Mouse (Mus musculus) T-helper 1 cell (primary cell): ENCODE data around the gene Cttn.

ENCODE experiments used
- in situ Hi-C: fragments of 300-600 bp; cut with MboI, MseI; formaldehyde crosslinking; loops from one replicate; pipeline ENCODE4 v1.15.1; 2025; ENCODE audit warnings: high pct_unique_total_duplicates

Cttn gene

DNA sequence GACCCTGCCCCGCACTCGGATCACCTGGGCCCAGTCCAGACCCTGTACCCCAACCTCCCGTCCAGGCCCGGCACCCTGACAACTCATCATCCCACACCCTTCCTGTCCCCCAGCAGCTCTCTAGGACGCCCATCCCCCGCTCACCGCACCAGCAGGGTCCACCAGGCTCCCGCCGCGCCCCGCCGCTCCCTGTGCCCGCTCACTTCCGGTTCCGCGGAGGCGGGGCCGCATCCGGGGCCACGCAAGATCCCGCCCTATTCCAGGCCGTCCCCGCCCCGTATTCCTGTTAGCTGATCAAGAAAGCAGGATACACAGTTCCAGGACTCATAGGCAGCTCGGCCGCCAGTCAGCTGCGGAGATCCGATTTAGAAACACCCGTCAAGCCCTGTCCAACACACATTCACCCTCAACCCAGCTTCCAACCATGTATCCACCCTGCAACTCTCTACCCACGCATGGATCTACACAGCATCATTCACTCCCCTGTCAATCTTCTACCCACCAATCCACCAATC lies at the start of gene Cttn:
Gene Cttn (minus strand): TSS at position 465 of the 515 bp plus-strand sequence.
- in situ Hi-C loops, result no loop called here

DNA sequence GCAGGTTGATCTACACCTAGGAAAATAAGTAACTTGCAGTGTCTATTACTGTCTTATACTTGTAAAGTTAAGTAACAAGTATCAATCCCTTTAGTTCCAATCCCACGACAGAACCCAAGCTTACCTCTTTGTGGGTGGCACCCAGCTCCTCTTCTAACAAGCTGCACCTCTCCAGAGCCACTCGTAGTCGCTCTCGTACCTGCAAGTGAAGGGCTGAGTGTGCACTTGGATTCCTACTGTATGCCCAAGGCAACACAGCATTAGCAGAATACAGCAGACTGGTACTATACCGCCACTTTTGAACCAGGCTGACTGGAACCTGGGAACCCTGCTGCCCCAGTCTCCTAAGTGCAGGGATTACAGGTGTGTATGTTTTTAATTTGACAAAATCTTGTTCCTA lies 49.0 kb upstream of the Cttn start:
- in situ Hi-C loops, result no loop called here

DNA sequence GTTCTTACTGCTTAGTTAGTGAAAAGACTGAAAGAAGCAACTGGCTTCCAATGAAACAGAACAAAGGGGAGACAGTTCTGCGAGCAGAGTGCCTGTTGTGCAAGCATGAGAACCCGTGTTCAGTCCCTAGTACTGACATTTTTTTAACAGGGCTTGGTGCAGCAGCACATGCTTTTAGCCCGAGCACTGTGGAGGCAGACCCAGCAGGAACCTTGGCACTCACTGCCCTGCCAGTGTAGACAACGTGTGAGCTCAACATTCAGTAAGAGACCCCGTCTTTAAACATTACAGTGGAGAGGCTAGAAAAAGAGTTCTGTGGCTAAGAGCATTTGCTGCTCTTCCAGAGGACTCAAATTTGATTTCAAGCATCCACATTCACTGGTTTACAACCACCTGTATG lies 45.9 kb upstream of the Cttn start:
- in situ Hi-C loops, result no loop called here

DNA sequence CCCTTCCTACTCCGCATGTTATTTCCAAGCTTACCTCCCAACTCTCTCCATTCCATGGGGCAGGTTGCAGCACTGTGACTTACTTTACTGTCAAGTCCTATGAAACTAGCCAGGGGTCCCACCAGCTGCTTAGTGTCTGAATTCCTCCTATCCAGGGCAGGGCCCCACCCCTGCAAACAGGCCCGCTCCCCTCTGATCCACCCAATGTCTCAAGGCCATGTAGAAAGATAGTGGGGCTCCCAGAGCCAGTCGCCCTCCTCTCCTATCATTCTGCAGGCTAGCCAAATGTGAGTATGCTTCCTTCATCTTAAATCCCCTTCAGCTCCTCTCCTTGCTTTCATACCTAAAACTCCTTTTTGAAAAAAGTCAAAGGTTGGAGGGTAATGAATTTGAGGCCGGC lies 38.3 kb upstream of the Cttn start:
- in situ Hi-C loops, result no loop called here

DNA sequence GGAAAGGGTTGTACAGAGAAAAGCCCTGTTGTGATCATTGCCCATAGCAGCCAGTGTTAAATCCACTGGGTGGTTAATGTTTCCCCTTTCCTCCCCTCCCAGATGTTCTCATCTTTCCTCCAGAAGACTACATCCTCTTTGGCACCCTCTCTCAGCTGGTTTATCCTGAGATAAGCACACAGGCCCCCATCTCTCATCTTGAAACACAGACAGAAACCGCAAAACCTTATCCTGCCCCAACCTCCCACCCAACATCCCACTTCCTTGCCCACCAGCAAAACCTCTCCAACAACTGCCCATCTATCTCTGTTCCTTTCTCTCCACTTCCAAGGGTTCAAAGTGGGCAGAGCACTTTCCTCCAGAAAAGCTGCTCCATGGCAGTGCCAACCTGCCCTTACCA lies 36.0 kb upstream of the Cttn start:
- in situ Hi-C loops, result no loop called here

DNA sequence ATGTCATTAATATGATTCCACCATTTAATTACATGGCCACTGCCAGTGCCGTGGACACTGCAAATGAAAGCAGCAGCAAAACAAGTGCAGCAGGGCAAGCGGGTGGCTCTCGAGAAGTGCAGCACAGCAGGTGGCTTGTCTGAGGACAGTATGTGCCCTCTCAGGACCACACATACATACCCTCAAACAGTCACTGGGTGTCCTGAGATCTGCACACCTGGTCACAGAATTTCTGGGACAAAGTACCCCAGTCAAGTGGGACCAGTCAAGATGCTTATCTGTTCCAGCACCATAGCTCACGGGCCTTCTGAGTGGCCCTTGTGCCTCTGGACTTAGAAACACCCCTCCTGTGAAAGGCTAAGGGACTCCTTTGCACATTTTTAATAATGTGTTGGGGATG lies 33.1 kb upstream of the Cttn start:
- in situ Hi-C loops, result no loop called here

DNA sequence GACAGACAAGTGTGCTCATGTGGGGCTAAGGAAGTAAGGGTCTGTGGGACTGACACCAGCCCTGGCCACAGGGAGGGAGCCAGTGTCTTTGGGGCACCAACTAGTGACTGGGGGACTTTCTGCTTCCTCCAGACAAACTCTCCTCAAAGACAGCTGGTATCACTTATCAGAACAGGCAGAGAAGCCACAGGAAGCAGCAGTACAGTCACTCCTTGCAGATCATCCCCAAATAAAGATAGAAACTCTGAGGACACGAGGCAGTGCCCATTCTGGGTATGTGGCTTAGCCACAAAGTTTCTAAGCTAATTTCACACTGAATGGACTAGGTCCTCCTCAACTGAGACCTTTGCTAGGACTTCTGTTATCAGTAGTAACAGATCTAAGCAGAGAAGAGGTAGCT lies 22.1 kb upstream of the Cttn start:
- in situ Hi-C loops, result no loop called here

DNA sequence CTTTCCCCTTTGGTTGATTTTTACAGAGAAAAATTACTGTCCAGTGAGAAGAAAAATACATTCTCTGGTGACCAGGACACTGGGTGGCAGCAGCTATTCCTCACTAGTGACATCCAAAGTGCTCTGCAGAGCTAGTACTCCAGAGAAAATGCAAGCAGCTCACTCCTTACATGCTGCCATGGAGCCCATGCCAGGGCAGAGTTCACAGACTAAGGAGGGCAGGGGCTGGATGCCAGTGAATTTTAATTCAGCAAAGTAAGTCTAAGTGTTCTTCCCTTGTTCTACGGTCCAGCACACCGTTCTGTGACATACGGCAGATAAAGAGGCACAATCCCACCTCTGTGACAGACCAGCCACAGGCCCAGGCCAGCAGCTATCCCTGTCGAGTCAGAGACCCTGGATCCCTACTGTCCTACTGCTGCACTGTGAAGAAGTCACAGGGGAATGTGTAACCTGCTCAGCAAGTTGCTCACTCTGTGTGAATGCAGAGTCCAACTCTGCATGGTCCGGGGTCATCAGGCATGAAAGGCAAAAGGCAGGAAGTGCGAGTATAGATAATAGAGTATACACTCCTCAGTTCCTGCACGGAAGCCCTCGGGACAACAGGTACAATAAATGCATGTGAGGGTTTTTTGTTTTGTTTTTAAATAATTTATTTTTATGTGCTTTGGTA lies 19.5 kb upstream of the Cttn start:
- in situ Hi-C loops, result no loop called here

DNA sequence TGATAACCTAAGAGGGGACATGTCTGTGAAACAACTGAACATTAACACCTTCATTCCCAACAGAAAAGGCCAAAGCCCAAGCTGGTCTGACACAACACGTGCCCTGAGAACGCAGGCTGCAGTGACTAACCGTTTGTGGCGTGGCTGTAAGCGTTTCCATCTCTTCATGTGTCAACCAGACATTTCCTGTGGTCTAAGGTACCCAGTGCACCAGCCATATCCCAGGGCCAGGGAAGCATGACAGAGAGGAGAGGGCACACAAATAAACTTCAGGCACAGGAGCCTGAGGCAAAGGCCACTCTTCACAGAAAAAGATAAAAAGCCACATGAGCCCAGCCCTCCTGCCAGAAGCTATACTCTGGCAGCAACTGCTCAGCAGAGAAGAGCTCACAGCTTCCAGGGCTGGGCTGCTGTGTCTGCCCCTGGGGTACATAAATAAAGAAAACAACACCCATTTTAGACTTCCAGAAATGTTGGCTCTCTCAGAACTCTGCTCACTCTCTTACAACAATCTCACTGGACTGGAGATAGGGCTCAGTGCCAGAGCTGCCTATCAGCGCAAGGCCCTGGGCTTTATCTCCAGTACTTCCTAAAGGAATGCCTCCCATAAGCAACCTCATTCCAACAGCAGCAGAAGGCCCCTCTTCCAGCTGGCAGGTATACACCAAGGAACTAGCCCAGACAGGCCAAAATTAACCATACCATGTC lies 18.4 kb upstream of the Cttn start:
- in situ Hi-C loops, result no loop called here

DNA sequence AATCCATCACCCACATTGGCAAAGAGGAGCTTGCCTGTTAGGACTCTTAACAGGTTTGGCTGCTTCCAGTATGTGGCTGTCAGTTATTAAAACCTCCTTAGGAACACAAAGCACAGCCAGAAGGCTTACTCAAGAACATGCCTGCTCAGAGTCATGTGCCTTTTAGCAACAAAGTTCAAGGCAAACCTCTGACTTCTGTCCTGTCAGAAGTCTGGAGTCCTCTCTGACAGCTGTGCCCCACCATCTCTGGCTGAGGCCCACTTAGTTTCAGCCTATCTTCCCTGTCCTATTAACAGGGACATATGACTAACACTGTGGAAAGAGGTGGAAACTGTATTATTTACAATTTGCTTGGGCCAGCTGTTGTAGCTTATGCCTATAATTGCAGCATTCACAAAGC lies 9.5 kb upstream of the Cttn start:
- in situ Hi-C loops, result no loop called here

DNA sequence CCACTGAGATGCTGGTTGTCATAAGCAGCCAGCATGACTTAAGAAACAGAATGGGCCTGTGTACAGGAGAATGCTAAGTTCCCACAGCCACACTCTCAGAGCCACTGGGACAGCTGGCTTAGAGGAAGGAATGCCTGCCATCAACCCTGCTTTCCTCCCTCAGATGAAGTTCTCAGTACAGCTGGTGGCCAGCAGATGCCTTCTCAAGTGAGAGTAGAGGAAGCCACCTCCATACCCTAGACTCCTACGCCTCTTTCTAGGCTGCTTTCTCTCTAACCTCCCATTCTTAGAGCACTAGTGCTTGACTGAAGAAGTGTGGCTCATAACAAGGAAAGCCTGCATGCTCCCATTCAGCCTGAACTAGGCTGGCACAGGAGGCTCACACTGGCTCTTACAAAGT lies 8.8 kb upstream of the Cttn start:
- in situ Hi-C loops, result no loop called here

DNA sequence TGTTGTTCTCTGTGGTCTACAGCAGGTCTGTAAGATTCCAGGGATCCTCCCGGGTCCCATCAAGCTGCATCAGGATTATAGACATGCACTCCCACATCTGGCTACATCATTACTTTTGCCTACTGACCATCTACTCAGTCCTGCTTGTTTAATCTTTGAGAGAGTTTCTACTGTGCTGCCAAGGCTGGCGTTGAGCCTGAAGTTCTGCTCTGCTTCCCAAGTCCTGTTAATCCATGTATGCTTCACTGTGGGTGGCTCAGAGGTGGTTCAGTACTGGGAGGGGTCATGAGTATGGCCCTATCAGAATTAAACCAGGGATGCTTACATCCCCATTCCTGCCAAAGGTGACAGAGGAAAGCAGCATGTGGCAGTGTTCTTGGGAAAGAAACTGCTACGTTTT lies 4.9 kb upstream of the Cttn start:
- in situ Hi-C loops, result no loop called here

DNA sequence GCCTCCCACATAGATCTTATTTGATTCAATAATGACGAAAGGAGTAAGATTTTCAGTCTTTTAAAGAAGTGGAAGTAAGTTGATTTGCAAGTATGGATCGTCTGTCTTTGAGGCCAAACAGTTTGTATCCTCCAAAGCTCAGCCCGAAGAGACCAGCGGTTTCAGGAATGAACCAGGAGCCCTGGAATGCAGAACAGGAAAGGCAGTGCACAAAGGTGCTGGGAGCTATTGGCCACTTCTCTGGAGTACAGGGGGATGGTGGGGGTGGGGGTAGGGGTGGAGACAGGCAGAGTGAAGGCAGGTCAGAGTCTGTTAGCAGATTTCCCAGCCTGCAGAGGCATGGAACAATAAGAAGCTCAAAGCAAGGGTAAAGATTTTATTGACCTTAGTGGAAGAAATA lies 2.7 kb upstream of the Cttn start:
- in situ Hi-C loops, result no loop called here

DNA sequence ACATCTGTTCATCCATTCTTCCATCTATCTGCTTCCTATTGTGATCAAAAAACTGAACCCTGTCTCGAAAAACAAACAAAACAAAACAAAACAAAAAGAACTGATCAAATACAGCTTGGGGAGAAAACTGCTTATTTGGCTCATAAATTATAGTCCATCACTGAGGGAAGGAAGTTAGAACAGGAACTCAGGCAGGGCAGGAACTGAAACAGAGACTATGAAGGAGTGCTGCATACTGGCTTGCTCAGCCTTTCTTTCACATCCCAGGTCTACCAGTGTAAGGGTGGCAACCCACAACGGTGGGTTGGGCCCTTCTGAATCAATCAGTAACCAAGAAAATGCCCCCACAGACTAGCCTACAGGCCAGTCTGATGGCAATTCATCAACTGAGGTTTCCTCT lies 294 bp upstream of the Cttn start:
- in situ Hi-C loops, result no loop called here

DNA sequence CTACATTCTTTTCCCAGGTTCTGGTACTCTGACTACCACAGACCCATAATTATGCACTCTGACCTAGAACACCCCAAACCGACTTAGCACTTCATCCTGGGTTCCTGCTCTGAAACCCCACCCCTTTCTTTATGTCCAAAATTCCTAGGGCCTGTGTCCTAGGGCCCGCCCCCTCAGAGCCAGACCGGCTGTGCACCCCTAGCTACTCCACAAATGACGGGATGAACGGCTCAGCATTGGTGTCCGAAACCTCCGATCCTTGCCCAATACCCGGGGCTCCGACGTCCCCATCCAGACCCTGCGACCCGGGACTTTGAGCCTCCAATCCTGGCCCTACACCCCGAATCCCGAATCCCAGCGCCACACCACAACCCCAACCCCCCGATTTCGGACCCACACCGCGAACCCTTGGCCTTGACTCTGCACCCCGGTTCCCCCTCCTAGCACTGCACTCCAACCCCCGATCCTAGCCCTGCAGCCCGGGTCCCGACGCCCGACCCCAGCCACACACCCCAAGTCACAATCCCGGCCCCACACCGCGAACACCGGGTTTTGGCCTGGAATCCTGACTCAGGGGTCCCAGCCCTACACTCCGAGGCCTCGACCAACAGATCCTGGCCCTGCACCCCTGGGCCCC lies 783 bp downstream of the Cttn start:
- in situ Hi-C loops, result no loop called here

DNA sequence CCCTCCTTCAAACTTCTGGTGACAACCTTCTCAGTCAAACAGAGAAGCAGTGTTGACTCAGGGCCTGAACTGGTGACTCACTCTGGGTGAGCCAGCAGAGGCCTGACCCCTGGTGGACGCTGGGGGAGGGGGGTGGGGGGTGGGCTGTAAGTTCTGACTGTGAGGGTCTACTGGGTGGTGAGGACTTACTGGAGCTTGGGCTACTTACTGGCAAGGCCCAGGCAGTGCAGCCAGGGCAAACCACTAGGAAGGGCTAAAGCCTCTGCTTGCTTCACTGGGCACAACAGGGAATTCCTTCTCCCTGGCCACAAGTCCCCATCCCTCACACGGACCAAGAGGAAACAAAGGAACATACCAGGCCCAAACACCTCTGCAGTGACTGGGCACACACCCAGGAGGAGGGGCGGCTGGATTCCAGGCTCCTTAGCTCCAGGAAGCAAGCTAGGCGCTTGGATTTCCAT lies 1.6 kb downstream of the Cttn start:
- in situ Hi-C loops, result no loop called here

DNA sequence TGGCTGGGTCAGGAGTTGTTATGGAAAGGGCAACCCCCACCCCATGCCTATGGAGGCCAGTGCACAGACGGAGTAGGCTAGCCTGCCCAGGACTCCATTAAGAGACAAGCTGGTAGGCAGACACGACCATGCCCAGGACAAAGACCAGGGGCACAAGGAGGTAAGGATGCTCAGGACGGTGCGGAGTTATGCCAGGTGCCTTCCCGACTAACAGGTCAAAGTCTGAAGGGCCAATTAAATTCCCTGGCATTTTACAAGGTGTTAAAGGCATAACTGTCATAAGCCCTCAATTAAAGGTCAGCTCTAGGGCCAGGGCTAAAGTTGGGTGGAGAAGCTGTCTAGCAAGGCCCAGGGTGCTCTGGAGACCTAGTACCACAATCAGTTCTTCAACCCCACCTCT lies 2.1 kb downstream of the Cttn start:
- in situ Hi-C loops, result no loop called here

DNA sequence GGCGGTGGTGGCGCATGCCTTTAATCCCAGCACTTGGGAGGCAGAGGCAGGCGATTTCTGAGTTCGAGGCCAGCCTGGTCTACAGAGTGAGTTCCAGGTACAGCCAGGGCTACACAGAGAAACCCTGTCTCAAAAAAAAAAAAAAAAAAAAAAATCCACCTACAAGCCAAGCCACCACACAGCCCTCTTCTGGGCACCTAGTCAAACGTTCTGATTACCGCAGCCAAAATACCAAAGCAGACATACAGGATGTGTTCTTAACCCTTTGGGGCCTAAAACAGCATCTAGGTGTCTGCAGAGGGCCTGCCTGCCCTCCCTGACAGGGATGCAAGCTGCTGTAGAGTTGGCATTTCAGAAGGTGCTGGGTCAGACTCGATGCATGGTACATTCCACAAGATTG lies 8.2 kb downstream of the Cttn start:
- in situ Hi-C loops, result no loop called here

DNA sequence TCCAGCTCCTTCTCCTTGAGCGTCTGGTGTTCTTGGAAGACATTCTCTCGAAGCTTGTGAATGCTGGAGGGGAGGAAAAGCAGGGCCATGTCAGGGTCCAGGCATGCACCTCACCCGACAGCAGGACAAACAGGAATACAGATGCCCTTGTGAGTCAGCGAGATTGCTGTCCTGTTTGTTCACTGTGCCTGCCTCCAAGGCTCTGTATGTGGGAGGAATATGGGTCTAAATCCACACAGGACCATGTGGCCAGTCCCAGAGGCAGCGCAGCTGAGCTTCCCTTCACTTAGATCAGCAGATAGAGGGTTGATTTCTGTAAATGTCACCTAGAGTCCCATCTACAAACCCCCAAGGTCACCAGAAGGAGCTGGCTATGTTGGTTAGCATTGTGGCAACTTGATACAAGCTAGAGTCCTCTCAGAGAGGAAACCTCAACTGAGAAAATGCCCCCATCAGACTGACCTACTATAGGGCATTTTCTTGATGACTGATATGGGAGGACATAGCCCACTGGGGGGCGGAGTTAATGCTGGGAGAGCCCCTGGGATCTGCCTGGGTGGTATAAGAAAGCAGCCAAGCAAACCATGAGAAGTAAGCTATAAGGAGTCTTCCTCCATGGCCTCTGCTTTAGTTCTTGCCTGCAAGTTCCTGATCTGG lies 9.4 kb downstream of the Cttn start:
- in situ Hi-C loops, result no loop called here

DNA sequence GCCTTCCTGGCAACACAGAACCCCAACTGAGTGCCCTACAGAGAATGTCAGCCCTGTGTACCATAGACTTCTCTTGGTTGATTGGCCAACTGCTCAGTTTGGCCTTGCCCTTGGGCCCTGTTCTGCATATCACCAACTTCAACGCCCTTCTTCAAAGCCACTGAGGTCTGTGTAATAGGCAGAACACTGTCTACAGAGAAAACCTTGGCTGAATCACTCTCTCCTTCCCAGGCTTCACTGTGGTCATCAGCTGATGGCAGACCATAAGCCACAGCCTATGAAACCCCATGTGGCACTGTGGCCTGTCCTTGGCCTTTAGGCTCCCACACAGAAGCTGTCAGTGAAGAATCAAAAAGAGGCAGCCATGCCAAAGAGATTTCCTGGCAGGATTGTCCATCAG lies 11.9 kb downstream of the Cttn start:
- in situ Hi-C loops, result no loop called here

DNA sequence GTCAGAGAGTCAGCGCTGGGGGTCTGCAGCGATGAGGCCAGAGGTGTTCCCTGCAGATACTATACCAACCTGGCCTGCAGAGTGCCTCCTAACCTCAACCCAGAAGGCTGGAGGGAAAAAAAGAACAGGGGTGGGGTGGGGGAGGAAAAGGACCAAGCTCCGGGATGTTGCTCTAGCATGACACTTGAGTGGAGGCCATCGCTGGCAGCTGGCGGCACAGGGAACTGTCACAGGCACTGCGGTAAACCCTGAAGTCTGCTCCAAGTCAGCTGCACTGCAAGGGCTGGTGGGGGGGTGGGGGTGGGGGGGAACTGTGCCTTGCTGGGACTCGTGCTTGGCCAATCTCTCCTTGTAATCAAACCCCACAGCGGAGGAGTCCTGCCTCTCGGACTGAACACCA lies 20.1 kb downstream of the Cttn start:
- in situ Hi-C loops, result no loop called here
